Mouse (Mus musculus): ENCODE results near the gene Ltf.

The Ltf gene

GRCm38 (mm10) chr9:111019022-111019421 lies at the start of gene Ltf:
TSS of gene Ltf (plus strand) at chr9:111019271.
- DNase-seq, result no peak

GRCm38 (mm10) chr9:110979411-110979810 lies 39.7 kb upstream of the Ltf start:
- no peak for DNase-seq

- DNase-seq, result no peak
Observed at GRCm38 (mm10) chr9:110982351-110982750, 36.7 kb upstream of the Ltf start.

GRCm38 (mm10) chr9:110984096-110984495 lies 35.0 kb upstream of the Ltf start:
- no peak for DNase-seq

GRCm38 (mm10) chr9:110985541-110985940 lies 33.5 kb upstream of the Ltf start:
- no peak for DNase-seq

GRCm38 (mm10) chr9:110985951-110986350 lies 33.1 kb upstream of the Ltf start:
- DNase-seq, result no peak

GRCm38 (mm10) chr9:110987331-110987730 lies 31.7 kb upstream of the Ltf start:
- no peak for DNase-seq

GRCm38 (mm10) chr9:110988078-110988477 lies 31.0 kb upstream of the Ltf start:
- DNase-seq, result no peak

GRCm38 (mm10) chr9:110989141-110989540 lies 29.9 kb upstream of the Ltf start:
- no peak for DNase-seq

- no peak for DNase-seq
Observed at GRCm38 (mm10) chr9:110989543-110989942, 29.5 kb upstream of the Ltf start.

- peak; percentile 36 to 55 for DNase-seq
Observed at GRCm38 (mm10) chr9:110990204-110990603, 28.9 kb upstream of the Ltf start, which contains the start of gene Rtp3. TSS of gene Rtp3 (minus strand) at chr9:110990583.

GRCm38 (mm10) chr9:110993281-110993709 lies 25.8 kb upstream of the Ltf start:
- DNase-seq, result peak; percentile 37 to 49

GRCm38 (mm10) chr9:110994716-110995172 lies 24.3 kb upstream of the Ltf start:
- peak; percentile 75 to 84 for DNase-seq

- peak; percentile 77 to 86 for DNase-seq
Observed at GRCm38 (mm10) chr9:110997245-110997644, 21.8 kb upstream of the Ltf start.

- no peak for DNase-seq
Observed at GRCm38 (mm10) chr9:110999056-110999455, 20.0 kb upstream of the Ltf start.

GRCm38 (mm10) chr9:110999856-111000255 lies 19.2 kb upstream of the Ltf start:
- DNase-seq, result peak in 1 of 2 experiments; percentile 38

GRCm38 (mm10) chr9:111001621-111002020 lies 17.4 kb upstream of the Ltf start:
- DNase-seq, result no peak

- no peak for DNase-seq
Observed at GRCm38 (mm10) chr9:111003279-111003678, 15.8 kb upstream of the Ltf start.

- no peak for DNase-seq
Observed at GRCm38 (mm10) chr9:111006544-111006943, 12.5 kb upstream of the Ltf start.

GRCm38 (mm10) chr9:111009763-111010162 lies 9.3 kb upstream of the Ltf start:
- no peak for DNase-seq

GRCm38 (mm10) chr9:111011550-111011949 lies 7.5 kb upstream of the Ltf start:
- DNase-seq, result peak; percentile 8 to 30

- DNase-seq, result peak; percentile 16 to 22
Observed at GRCm38 (mm10) chr9:111012041-111012440, 7.0 kb upstream of the Ltf start.

GRCm38 (mm10) chr9:111015658-111016057 lies 3.4 kb upstream of the Ltf start:
- peak in 1 of 2 experiments; percentile 16 for DNase-seq

GRCm38 (mm10) chr9:111026791-111027190 lies 7.7 kb downstream of the Ltf start:
- no peak for DNase-seq

- no peak for DNase-seq
Observed at GRCm38 (mm10) chr9:111033717-111034116, 14.6 kb downstream of the Ltf start.
